Mouse (Mus musculus) lung, postnatal 36 days (tissue): ENCODE measurements around the gene Flcn.

Source experiments
- DNase-seq: peaks from one replicate; pipeline ENCODE4 v3.0.0; 2022; ENCODE audit warnings: mixed read lengths

Gene Flcn

DNA sequence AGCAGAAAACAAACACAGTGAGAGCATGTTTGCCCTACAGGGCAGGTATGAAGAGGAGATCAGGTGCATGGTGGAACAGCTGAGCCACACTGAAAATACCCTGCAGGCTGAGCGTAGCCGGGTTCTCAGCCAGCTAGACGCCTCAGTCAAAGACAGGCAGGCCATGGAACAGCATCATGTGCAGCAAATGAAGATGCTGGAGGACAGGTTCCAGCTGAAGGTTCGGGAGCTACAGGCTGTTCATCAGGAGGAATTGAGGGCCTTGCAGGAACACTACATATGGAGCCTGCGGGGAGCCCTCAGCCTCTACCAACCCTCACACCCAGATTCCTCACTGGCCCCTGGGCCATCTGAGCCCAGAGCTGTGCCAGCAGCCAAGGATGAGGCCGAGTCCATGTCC lies 49.0 kb downstream of the Flcn start:
- DNase-seq: no peak

DNA sequence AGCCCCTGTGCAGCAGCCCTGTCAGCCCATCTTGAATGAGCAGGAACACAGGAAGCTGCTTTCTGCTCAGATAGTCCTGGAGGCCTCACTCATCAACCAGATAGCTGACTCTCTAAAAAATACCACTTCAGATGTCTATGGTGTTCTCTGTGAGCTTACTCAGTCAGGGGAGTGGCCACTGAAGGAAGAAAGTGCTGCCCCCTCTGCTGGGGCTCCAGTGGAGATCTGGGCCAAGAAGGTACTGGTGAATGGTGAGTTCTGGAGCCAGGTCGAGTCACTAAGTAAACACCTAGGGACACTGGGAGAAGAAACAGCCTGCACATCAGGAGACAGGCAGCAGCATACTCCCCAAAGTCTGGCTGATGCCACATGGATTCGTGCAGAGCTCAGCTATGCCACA lies 50.2 kb downstream of the Flcn start:
- no peak for DNase-seq

DNA sequence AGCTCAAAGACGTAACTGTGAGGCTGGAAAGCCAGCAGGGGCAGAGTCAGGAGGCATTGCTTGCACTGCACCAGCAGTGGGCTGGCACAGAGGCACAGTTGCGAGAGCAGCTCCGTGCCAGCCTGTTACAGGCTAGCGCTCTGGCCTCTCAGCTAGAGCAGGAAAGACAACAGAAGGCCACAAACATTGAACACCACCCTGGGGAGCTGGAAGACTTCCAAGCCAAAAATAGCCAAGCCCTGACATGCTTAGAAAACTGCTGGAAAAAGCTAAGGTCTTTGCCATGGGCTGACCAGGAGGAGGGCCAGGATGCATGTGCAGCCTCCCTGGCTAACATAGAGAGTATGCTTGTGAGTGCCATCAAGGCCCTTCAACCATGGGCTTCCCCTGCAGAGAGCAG lies 50.6 kb downstream of the Flcn start:
- DNase-seq: peak; percentile 42

DNA sequence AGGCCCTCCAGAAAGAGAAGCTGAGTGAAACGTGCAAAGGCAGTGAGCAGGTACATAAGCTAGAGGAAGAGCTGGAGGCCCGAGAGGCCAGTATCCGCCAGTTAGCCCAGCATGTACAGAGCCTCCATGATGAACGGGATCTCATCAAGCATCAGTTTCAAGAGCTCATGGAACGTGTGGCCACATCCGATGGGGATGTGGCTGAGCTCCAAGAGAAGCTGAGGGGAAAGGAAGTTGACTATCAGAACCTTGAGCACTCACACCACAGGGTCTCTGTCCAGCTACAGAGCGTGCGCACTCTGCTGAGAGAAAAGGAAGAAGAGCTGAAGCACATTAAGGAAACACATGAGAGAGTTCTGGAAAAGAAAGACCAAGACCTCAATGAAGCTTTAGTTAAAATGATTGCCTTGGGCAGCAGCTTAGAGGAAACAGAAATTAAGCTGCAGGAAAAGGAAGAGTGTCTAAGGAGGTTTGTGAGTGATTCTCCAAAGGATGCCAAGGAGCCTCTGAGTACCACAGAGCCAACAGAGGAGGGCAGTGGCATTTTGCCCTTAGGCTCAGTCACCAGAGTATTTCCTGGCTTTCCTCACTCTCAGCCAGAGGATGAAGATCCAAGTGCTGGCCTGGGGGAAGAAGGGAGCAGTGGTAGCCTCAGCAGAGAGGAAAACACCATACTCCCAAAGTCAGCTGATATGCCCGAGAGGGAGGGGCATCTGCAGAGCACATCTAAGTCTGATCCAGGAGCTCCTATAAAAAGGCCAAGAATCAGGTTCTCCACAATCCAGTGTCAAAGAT lies 51.4 kb downstream of the Flcn start:
- no peak for DNase-seq

DNA sequence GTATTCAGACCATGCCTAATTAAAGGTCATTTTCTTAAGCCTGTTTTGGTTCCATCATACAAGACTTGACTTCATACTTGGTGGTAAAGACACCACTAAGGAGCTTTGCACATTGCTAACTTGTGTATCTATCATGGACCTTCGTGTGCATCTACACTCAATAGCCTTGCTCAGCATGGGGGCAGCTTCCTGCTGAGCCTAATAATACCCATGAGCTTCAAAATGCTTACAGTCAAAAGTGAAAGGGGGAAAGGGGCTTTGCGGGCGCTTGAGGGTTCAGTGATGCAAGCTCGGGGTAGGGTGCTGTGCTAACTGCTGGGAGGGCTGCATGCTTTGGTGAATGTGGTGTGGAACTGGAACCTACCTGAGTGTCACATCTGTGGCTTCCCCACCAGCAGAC lies 53.5 kb downstream of the Flcn start:
- no peak for DNase-seq

DNA sequence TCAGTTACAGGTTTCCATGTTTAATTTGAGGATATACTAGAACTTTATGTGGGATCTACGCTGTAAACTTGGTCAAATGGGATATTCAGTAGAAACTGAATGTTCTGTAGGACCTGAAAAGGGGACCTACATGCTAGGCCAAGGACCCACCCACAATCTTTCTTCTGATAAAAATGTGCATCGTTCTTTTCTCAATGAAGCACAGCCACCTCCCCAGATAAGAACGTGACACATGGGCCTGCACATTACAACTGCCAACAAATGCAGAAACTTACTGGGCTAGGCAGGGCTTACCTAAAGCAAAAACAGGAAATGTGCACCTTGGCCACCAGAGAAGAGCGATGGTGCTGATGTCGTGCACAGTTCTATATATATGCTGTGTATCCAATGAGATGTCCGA lies 55.3 kb downstream of the Flcn start:
- no peak for DNase-seq

DNA sequence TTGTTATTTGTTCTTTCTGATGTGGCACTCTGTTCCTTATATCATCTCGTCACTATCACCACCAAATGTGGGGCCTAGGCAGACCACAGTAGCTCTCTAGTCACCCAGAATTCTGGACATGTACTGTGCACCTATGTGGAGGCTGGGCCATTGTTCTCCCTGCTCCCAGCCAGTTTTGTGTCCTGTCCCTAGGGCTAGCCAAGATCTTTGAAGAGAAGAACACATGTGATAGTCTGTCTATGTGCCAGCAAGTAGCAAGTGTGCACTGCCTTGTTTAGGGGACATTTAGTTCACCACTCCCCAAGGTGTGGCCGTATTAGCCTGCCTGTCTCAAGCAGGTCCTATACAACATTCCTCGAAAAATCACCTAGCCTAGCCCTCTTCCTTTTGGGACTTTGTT lies 60.8 kb downstream of the Flcn start:
- DNase-seq: no peak

DNA sequence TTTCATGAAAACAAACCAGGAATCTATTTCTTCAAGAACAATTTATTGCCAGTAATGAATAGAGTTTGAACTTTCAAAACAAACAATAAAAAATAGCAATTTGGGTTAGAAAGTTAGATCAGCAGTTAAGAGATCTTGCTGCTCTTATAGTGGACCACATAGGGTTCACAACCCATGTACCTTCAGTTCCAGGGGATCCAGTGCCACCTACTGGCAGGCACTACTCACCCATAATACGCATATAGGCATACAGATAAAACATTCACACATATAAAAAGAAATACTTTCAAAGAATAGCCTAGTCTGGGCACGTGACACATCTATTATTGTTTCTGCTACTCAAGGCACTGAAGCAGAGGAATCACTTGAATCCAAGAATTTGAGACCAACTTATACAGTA lies 63.2 kb downstream of the Flcn start:
- DNase-seq: peak; percentile 89

DNA sequence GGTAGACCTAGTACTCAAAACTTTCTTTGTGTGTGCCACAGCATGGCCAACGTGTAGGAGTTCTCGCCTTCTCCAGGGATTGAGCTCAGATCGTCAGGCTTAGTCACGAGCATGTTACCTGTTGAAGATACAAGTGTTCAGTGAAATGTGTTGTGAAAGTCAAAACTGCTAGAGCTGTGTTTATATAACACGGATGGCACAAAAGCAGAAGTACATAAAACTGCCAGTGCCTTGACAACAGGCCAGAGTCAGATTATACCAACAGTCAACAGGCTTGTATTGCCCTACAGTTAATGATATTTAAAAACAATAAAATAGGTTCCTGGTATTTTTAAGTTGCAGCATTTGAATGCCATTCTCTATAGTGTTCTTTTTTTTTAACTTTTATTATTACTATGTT lies 64.0 kb downstream of the Flcn start:
- no peak for DNase-seq

DNA sequence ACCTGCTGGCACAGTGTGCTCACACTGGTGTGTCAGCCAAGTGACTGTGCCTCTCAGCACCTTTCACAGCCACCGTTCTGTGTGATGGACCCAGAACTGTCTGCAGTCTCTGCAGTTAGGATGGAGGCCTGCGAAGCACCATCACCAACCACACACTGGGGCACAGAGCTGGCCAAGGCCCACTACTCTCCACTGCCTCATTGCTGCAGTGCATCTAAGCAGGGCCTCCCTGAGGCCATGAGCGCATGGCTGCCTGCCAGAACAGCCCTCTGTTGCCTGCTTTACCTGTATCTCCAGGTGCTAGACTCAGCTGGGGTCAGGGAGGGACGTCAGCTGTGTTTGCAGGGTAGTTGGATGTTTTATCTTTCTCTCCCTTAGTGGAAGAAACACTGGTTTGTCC lies 65.4 kb downstream of the Flcn start:
- no peak for DNase-seq

DNA sequence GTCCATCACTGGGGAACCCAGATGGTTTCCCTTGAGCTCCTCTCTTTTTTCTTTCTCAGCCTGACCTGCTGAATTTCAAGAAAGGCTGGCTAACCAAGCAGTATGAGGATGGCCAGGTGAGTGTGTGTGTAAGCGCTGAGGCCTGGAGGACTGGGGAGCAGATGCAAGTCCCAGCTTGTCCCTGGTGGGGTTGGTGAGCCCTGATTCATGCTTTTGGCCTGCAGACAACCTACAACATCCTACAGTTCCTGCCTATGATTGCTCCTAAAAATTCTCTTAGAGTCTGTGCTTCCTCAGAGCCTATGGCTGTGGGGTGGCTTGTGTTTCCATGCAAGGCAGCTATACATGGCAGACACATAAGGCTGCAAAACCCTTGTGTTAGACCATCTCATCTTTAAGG lies 66.1 kb downstream of the Flcn start:
- DNase-seq: no peak

DNA sequence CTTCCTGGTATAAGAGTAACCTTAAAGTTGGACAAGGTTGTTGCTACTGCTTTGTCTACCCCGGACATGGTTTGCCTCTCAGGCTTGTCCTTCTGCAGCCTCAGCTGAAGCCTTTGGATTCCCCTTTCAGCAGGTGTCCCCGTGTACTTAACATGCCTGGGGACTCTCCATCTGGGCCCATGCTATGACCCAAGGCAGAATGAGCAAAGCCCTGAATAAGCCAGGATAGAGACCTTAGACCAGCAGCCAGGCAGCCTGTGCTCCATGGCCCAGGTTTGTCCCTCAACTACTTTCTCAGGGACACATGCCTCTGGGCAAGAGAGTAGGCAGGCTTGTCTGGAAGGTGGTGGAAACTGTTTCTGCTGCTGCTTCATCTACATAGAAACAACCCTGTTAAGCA lies 66.5 kb downstream of the Flcn start:
- no peak for DNase-seq

DNA sequence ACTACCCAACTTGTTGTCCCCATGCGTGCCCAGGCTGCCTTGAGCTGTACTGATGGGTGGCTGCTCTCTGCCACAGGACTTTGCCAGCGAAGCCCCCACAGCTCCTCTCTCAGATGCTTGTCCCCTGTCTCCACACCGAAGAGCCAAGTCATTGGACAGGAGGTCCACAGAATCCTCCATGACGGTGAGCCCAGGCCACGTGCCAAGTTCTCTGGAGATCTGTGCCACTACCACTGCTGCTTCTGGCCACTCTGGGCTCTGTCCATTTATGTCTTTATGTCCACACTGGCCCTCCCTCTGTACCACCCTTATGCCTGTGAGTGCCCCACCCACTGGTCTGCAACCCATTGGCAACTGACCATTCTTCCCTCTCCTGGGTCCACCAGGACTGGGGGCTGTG lies 67.9 kb downstream of the Flcn start:
- no peak for DNase-seq
